8 mouse cellular contexts compared by ENCODE assay signal in genomic region chrX:93831561-93832336, GRCm38 (mm10). TPM values are rescaled to one million over a fixed set of nuclear protein-coding genes. Genes with fewer than 3 reads are reported as not detected.
DNase-seq lines count a peak whose midpoint lies in the region; ATAC-seq and TF ChIP-seq lines count a peak whose summit lies in the region.

Gene Pdk3, minus strand, starts transcription at chrX:93832201.

- no peaks in the 10 kb centered on the region for H3K9me3 ChIP-seq in lung, postnatal 0 days (ENCODE audit: low read length)

- no peaks in the 10 kb centered on the region for H3K4me1 ChIP-seq in lung, postnatal 0 days (ENCODE audit: insufficient read depth, low read depth, low read length)

- 0 out of 2 replicates have a peak, but pooled peaks have one; percentile 1 for TF ChIP-seq CTCF in lung, postnatal 0 days (IDR thresholded peaks at IDR 0.05)

- 18% methylated on average over 39 of the region's 68 CpGs for WGBS in lung, postnatal 0 days

- no peak for TF ChIP-seq EP300 in lung, postnatal 0 days (IDR thresholded peaks at IDR 0.05)

- peak within 1 kb of the TSS; percentile 53 for H3K4me3 ChIP-seq in lung, postnatal 0 days (ENCODE audit: low read depth, low read length)

- H3K27me3 ChIP-seq in lung, postnatal 0 days (replicated peaks; ENCODE audit: insufficient read depth, low read length) = no peaks in the 10 kb centered on the region

- H3K4me2 ChIP-seq in lung, postnatal 0 days (replicated peaks; ENCODE audit: low read depth, low read length) = peak within 1 kb of the TSS; percentile 60

- ATAC-seq in hematopoietic stem cell, adult 5-6 weeks (replicated peaks in 1 of 2; ENCODE audit: insufficient read depth in 1 of 2, low FRiP score in 2 of 2, low TSS enrichment in 1 of 2, low read depth in 1 of 2, poor library complexity in 2 of 2, severe bottlenecking in 2 of 2) = peak; percentile 97 to 99
- ATAC-seq in lung, postnatal 0 days = peak; percentile 96

- no peaks in the 10 kb centered on the region for H3K36me3 ChIP-seq in lung, postnatal 0 days (ENCODE audit: insufficient read depth, low read length)

- H3K27ac ChIP-seq in lung, postnatal 0 days (ENCODE audit: low read length) = peak within 1 kb of the TSS; percentile 80

- DNase-seq in MEL-GATA-1-ER (ENCODE audit: extremely low read depth, low read depth) = peak; percentile 92
- DNase-seq in cerebellum, adult 8-10 months = peak; percentile 79
- DNase-seq in forelimb bud, embryonic 11.5 days (ENCODE audit: low read depth, low spot score) = peak; percentile 87
- DNase-seq in layer of hippocampus, adult 9-11 months = peak; percentile 89
- peak; percentile 81 for DNase-seq in lung, postnatal 0 days (ENCODE audit: low spot score)
- peak; percentile 55 for DNase-seq in ovary, postnatal 14 days (ENCODE audit: low spot score)
- DNase-seq in thymus, postnatal 14 days = peak; percentile 81

- H3K9ac ChIP-seq in lung, postnatal 0 days (replicated peaks; ENCODE audit: low read depth) = peak within 1 kb of the TSS; percentile 23; the same call in 1 of the 2 replicates

RNA-seq across cellular contexts. Expression of gene Pdk3, which starts in this region (rescaled TPM):
- 64.9 and 83.6 TPM in 2 replicates for total RNA-seq in hematopoietic stem cell, adult 5-6 weeks (2017)
- 29.8 and 30.1 TPM in 2 replicates for polyA plus RNA-seq in lung, postnatal 0 days (2015; fragmentation: Nextera tagmentation; extraction: Ambion mirVana)

Comparison
In these comparisons a context has a peak if more than half of its experiments do, and no peak if none do; other contexts are left out.
1. Peak in every context shown above with its lines: DNase-seq, ATAC-seq, H3K4me3 ChIP-seq and H3K27ac ChIP-seq.